Mouse (Mus musculus): ENCODE results near the gene Manba. TPM values are rescaled to one million over a fixed set of nuclear protein-coding genes. Genes with fewer than 3 reads are reported as not detected.
A peak's percentile ranks its signal among the peaks of the same experiment; 100 is the strongest.
"Not testable (repeated sequence)": the region's sequence is repeated elsewhere in the genome, so short reads cannot be mapped to it uniquely, and the experiment has no call there.

Manba gene
- total and polyA plus RNA-seq, 2 experiments from 2014 or later = 7.2 to 14.0 TPM

GRCm38 (mm10) chr3:135521963-135522362, 36.6 kb downstream of the Manba start:
- H3K27me3 ChIP-seq (ENCODE audit: insufficient read depth, low read length) = no peaks in the 10 kb centered on the region
- no peaks in the 10 kb centered on the region for H3K9me3 ChIP-seq (ENCODE audit: low read length)
- ATAC-seq (ENCODE audit: low FRiP score) (no peak), DNase-seq (ENCODE audit: low spot score) (no peak)
- no peak overlapping the region for H3K4me3 ChIP-seq (ENCODE audit: low read depth, low read length)
- H3K4me2 ChIP-seq (ENCODE audit: low read depth, low read length, poor library complexity, severe bottlenecking) = no peak overlapping the region
- 77% methylated on average over 4 of the region's 4 CpGs for WGBS
- no peak overlapping the region for H3K27ac ChIP-seq (ENCODE audit: low read depth, low read length)
- H3K9ac ChIP-seq (replicated peaks; ENCODE audit: low read length, poor library complexity, severe bottlenecking) = no peak overlapping the region
- no peaks in the 10 kb centered on the region for H3K36me3 ChIP-seq (ENCODE audit: insufficient read depth, low read length)
- TF ChIP-seq CTCF (IDR thresholded peaks at IDR 0.05) = no peak
- no peaks in the 10 kb centered on the region for H3K4me1 ChIP-seq (ENCODE audit: insufficient read depth, low read length)

- no peak for TF ChIP-seq CTCF (IDR thresholded peaks at IDR 0.05)
- H3K4me3 ChIP-seq (ENCODE audit: low read depth, low read length) = no peak overlapping the region
- H3K4me2 ChIP-seq (ENCODE audit: low read depth, low read length, poor library complexity, severe bottlenecking) = no peak overlapping the region
- no peak overlapping the region for H3K9ac ChIP-seq (replicated peaks; ENCODE audit: low read length, poor library complexity, severe bottlenecking)
- H3K9me3 ChIP-seq (ENCODE audit: low read length) = no peaks in the 10 kb centered on the region
- no peak overlapping the region for H3K27ac ChIP-seq (ENCODE audit: low read depth, low read length)
- DNase-seq (ENCODE audit: low spot score) (no peak), ATAC-seq (ENCODE audit: low FRiP score) (no peak)
- H3K4me1 ChIP-seq (ENCODE audit: insufficient read depth, low read length) = no peaks in the 10 kb centered on the region
- H3K27me3 ChIP-seq (ENCODE audit: insufficient read depth, low read length) = no peaks in the 10 kb centered on the region
- no peaks in the 10 kb centered on the region for H3K36me3 ChIP-seq (ENCODE audit: insufficient read depth, low read length)
- WGBS = 65% methylated on average over 16 of the region's 16 CpGs
Observed at GRCm38 (mm10) chr3:135522618-135523355, 37.4 kb downstream of the Manba start.

GRCm38 (mm10) chr3:135524900-135525299, 39.5 kb downstream of the Manba start:
- H3K27me3 ChIP-seq (ENCODE audit: insufficient read depth, low read length); DNase-seq (ENCODE audit: low spot score); H3K36me3 ChIP-seq (ENCODE audit: insufficient read depth, low read length); ATAC-seq (ENCODE audit: low FRiP score); H3K9me3 ChIP-seq (ENCODE audit: low read length); H3K27ac ChIP-seq (ENCODE audit: low read depth, low read length); H3K4me3 ChIP-seq (ENCODE audit: low read depth, low read length); H3K9ac ChIP-seq (replicated peaks; ENCODE audit: low read length, poor library complexity, severe bottlenecking); H3K4me2 ChIP-seq (ENCODE audit: low read depth, low read length, poor library complexity, severe bottlenecking); H3K4me1 ChIP-seq (ENCODE audit: insufficient read depth, low read length): not testable (repeated sequence)
- WGBS = 22% methylated on average over 1 of the region's 2 CpGs

GRCm38 (mm10) chr3:135529670-135530069, 44.3 kb downstream of the Manba start:
- no peak for DNase-seq (ENCODE audit: low spot score)
- Histone ChIP-seq H3K9me3 (ENCODE audit: low read length) (no peaks in the 10 kb centered on the region), H3K36me3 (ENCODE audit: insufficient read depth, low read length) (no peaks in the 10 kb centered on the region), H3K4me1 (ENCODE audit: insufficient read depth, low read length) (no peaks in the 10 kb centered on the region), H3K27ac (ENCODE audit: low read depth, low read length) (no peak overlapping the region), H3K4me3 (ENCODE audit: low read depth, low read length) (no peak overlapping the region), H3K27me3 (ENCODE audit: insufficient read depth, low read length) (no peaks in the 10 kb centered on the region), H3K9ac (replicated peaks; ENCODE audit: low read length, poor library complexity, severe bottlenecking) (no peak overlapping the region), H3K4me2 (ENCODE audit: low read depth, low read length, poor library complexity, severe bottlenecking) (no peak overlapping the region)
- no peak for ATAC-seq (ENCODE audit: low FRiP score)
- 52% methylated on average over 7 of the region's 7 CpGs for WGBS
- no peak for TF ChIP-seq CTCF (IDR thresholded peaks at IDR 0.05)

- WGBS = 82% methylated on average over 2 of the region's 2 CpGs
- H3K4me2 ChIP-seq (ENCODE audit: low read depth, low read length, poor library complexity, severe bottlenecking) = no peak overlapping the region
- no peak overlapping the region for H3K4me3 ChIP-seq (ENCODE audit: low read depth, low read length)
- no peaks in the 10 kb centered on the region for H3K36me3 ChIP-seq (ENCODE audit: insufficient read depth, low read length)
- H3K27me3 ChIP-seq (ENCODE audit: insufficient read depth, low read length) = no peaks in the 10 kb centered on the region
- H3K27ac ChIP-seq (ENCODE audit: low read depth, low read length) = no peak overlapping the region
- H3K4me1 ChIP-seq (ENCODE audit: insufficient read depth, low read length) = no peaks in the 10 kb centered on the region
- H3K9me3 ChIP-seq (ENCODE audit: low read length) = no peaks in the 10 kb centered on the region
- no peak for DNase-seq (ENCODE audit: low spot score)
- no peak for ATAC-seq (ENCODE audit: low FRiP score)
- no peak overlapping the region for H3K9ac ChIP-seq (replicated peaks; ENCODE audit: low read length, poor library complexity, severe bottlenecking)
- TF ChIP-seq CTCF (IDR thresholded peaks at IDR 0.05) = no peak
Observed at GRCm38 (mm10) chr3:135531762-135532161, 46.4 kb downstream of the Manba start.

GRCm38 (mm10) chr3:135534103-135534502, 48.7 kb downstream of the Manba start:
- H3K4me1 ChIP-seq (ENCODE audit: insufficient read depth, low read length) = no peaks in the 10 kb centered on the region
- no peak overlapping the region for H3K27ac ChIP-seq (ENCODE audit: low read depth, low read length)
- no peaks in the 10 kb centered on the region for H3K27me3 ChIP-seq (ENCODE audit: insufficient read depth, low read length)
- H3K4me3 ChIP-seq (ENCODE audit: low read depth, low read length) = no peak overlapping the region
- H3K36me3 ChIP-seq (ENCODE audit: insufficient read depth, low read length) = no peaks in the 10 kb centered on the region
- ATAC-seq (ENCODE audit: low FRiP score) (no peak), DNase-seq (ENCODE audit: low spot score) (no peak)
- H3K4me2 ChIP-seq (ENCODE audit: low read depth, low read length, poor library complexity, severe bottlenecking) = no peak overlapping the region
- 81% methylated on average over 4 of the region's 5 CpGs for WGBS
- peak; percentile 41 for TF ChIP-seq CTCF (IDR thresholded peaks at IDR 0.05)
- H3K9me3 ChIP-seq (ENCODE audit: low read length) = no peaks in the 10 kb centered on the region
- no peak overlapping the region for H3K9ac ChIP-seq (replicated peaks; ENCODE audit: low read length, poor library complexity, severe bottlenecking)
